Mouse (Mus musculus) E14TG2a.4 (cell line): Measurements from ENCODE around the gene Crym.
A peak's percentile ranks its signal among the peaks of the same experiment; 100 is the strongest.

Experiments used
- H3K27me3 ChIP-seq: 2 replicates; pipeline ENCODE4 v1.6.1; 2014; ENCODE audit warnings: low read length, control low read depth; ENCODE audit not compliant: insufficient read depth
- H3K36me3 ChIP-seq: 2 replicates; pipeline ENCODE4 v1.6.1; 2014; ENCODE audit warnings: low read length, control low read depth; ENCODE audit not compliant: insufficient read depth
- H3K4me1 ChIP-seq: replicated peaks from 2 replicates; pipeline ENCODE4 v1.6.1; 2014; ENCODE audit warnings: low read depth, low read length, control low read depth
- H3K4me3 ChIP-seq: replicated peaks from 2 replicates; pipeline ENCODE4 v1.5.1; 2014; ENCODE audit warnings: mild to moderate bottlenecking, low read length
- H3K9me3 ChIP-seq: 2 replicates; pipeline ENCODE4 v1.6.1; 2014; ENCODE audit warnings: low read length, control low read depth
- CTCF ChIP-seq: conservative IDR thresholded peaks from 2 replicates; pipeline ENCODE4 v1.5.1; 2014; ENCODE audit warnings: low read length
- NANOG ChIP-seq: IDR thresholded peaks from 2 replicates; pipeline ENCODE4 v1.6.1; 2014; ENCODE audit warnings: borderline replicate concordance, low read length, mixed read lengths
- POU5F1 ChIP-seq: IDR thresholded peaks from 2 replicates; pipeline ENCODE4 v1.6.1; 2014; ENCODE audit warnings: low read length, borderline replicate concordance

Gene Crym

DNA sequence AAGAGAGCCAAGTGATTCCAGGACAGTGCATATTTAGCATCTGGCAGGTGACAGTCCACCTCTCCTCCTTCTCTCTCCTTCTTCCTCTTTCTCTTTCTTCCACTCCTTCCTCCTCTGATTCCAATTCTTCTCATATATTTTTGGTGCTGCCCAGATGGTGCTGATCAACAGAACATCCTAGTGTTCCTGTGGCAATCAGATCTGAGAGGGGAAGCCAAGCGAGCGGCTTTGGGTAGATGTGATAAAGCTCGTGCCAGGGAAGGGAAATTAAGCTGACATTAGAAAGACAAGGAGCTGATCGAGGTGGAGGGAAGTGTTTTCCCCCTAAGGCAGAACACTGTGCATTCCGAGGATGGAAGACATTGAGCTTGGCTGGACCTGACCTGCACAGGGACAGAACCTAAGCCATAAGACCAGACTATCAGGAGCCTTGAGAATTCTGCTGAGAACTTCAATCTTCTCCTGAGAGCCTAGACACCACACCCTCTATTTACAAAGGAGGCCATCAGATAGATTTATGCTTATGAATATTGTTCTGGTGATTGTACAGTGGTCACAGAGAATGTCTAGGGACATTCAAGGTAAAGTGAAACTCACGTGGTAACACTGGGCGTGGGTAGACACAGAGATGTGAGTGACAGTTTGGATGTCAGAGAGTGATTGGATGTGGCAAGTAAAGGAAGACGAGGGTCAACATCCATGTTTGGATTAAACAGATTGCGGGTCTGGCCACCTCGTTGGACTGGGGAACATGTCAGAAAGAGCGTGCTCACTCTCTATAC, 27.0 kb downstream of the Crym start:
- H3K36me3 ChIP-seq: no peaks in the 10 kb centered on the region
- H3K4me1 ChIP-seq: no peaks in the 10 kb centered on the region
- no peaks in the 10 kb centered on the region for H3K9me3 ChIP-seq
- no peak overlapping the region for H3K4me3 ChIP-seq
- no peak for TF ChIP-seq POU5F1
- TF ChIP-seq NANOG: no peak
- H3K27me3 ChIP-seq: no peaks in the 10 kb centered on the region

DNA sequence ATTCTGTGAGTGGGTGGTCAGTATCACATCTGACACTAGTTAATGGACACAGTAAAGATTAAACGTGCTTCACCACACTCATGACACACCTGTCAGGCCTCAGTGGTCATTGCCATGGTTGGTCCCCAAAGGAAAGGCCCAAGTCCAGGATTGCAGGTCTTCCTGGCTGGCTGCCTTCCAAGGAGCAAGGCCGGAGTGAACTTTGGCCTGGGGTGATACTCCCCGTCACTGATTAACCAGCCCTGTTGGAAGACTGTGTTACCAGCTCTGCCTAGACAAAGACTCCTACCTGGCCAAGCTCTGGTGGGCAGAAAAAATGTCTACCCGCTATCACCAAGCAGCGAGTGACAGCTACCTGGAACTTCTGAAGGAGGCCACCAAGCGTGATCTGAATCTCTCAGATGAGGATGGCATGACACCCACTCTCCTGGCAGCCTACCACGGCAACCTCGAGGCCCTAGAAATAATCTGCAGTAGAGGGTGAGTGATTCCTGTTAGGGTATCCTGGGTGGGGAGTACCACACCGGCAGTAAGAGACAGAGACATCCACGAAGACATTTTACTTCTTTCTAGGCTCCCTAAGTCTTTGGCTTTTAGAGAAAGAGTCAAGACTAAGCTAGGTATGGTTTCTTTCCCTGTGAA, 28.2 kb downstream of the Crym start, which contains the start of gene Anks4b:
Anks4b (plus strand) TSS at position 256 of the 642 bp plus-strand sequence.
- Histone ChIP-seq H3K9me3 (no peaks in the 10 kb centered on the region), H3K4me1 (no peaks in the 10 kb centered on the region), H3K27me3 (no peaks in the 10 kb centered on the region), H3K36me3 (no peaks in the 10 kb centered on the region), H3K4me3 (no peak within 1 kb of the TSS)
- TF ChIP-seq NANOG (no peak), CTCF (no peak)

DNA sequence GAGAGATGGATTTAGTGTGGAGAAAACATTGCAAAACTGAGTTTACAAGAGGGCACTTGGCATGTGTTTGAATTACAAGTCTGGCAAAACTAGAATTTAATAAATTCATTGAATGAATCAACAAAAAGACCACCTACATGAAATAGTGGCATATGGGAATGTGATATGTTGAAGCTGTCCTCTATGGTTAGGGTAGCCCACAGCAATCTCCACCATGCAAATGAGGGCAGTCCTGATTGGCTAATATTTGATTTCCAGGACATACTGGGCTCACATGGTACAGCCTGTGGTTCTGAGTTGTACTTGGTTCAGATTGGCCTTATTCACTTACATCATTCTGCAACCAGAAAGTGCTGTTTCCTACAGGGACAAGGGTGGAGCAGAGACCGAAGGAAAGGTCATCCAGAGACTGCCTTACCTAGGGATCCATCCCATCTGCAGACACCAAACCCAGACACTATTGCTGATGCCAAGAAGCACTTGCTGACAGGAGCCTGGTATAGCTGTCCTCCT, 29.7 kb downstream of the Crym start:
- Histone ChIP-seq H3K27me3 (no peaks in the 10 kb centered on the region), H3K4me3 (no peak overlapping the region), H3K4me1 (no peaks in the 10 kb centered on the region), H3K9me3 (no peaks in the 10 kb centered on the region), H3K36me3 (no peaks in the 10 kb centered on the region)
- no peak for TF ChIP-seq CTCF

DNA sequence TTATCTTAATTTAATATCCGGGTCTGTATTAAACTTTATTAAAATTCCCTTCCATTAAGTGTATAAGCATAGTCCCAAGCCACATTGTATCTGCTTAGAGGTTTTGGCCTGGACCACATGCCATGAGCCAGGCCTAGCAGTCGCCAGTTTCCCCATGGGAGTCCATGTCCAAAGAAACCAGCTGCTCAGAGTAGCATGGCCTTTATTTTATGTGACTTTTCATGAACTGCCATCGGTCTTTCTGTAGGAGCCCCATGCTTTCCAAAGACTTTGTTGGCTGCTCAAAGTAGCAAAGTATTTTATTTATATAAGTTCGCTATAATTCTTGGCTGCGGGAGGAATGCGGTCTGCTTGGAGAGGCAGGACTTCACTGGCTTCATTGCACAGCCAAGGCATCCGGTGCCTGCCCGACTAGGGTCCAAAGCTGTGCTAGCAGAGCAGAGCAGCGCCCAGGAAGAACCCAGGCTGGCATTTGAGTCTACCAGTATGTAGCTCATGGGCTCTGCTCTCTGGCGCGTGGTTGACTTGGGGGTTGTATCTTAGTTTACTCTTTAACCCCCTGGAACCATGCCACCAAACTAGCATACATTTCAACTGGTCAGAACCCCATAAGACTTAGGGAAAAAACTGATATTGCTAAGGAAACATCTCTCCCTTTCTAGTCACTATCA, 38.2 kb downstream of the Crym start:
- H3K27me3 ChIP-seq: no peaks in the 10 kb centered on the region
- no peak for TF ChIP-seq NANOG
- no peak for TF ChIP-seq POU5F1
- TF ChIP-seq CTCF: no peak
- peaks cover 7% of the 10 kb centered on the region for H3K4me1 ChIP-seq
- H3K36me3 ChIP-seq: no peaks in the 10 kb centered on the region
- peaks cover 11% of the 10 kb centered on the region for H3K9me3 ChIP-seq
- H3K4me3 ChIP-seq: no peak overlapping the region

DNA sequence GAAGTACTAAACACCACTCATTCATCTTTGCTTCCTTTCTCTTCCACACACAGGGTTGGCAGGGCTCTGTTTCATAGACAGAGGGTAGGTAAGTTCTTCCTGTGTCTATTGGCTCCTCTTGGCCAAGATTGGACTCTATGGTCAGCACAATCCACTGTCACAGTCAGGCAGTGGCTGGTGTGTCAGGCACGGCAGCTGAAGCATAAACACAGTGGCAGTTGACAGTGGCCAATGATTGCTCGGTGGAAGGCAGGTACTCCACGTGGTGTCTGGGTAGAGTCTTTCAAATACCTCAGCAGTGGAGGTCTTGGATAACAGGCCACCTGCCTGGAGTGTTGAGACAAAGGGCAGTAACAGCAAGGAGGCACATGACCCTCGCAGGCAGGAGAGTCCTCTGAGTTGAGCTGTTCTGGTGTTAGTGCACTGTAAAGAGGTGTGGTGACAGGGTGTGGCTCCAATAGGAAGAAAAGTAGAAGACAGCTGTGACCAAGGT, 43.7 kb downstream of the Crym start:
- Histone ChIP-seq H3K27me3 (no peaks in the 10 kb centered on the region), H3K9me3 (peaks cover 45% of the 10 kb centered on the region), H3K4me1 (peaks cover 24% of the 10 kb centered on the region), H3K4me3 (no peak overlapping the region), H3K36me3 (no peaks in the 10 kb centered on the region)
- TF ChIP-seq POU5F1 (no peak), CTCF (no peak), NANOG (peak; percentile 15; the same call in 1 of the 2 replicates)

DNA sequence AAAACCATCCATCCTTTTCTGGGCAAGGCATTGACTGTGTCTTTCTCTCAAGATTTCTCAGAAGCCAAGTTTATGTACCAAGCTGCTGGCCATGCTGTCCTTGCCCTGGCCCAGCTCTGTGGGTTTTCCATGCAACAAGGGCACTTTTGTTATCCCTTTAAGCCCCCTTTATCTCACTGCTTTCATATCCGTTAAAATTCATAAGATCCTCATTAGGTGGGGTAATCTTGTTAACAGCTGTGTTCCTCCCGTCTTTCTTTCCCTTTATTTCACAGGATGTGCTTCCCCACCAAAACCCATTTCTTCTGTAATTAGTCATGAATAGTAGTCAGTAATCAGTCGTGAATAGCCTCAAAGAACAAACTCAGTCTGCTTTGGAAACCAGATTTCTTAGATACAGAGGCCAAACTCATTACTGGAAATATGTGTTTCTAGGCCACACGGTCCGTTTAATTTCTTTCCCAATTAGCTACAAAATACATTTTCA, 44.3 kb downstream of the Crym start:
- Histone ChIP-seq H3K4me1 (peaks cover 24% of the 10 kb centered on the region), H3K4me3 (no peak overlapping the region), H3K27me3 (no peaks in the 10 kb centered on the region), H3K36me3 (no peaks in the 10 kb centered on the region), H3K9me3 (peaks cover 45% of the 10 kb centered on the region)
- no peak for TF ChIP-seq NANOG
- TF ChIP-seq POU5F1: no peak
- no peak for TF ChIP-seq CTCF

DNA sequence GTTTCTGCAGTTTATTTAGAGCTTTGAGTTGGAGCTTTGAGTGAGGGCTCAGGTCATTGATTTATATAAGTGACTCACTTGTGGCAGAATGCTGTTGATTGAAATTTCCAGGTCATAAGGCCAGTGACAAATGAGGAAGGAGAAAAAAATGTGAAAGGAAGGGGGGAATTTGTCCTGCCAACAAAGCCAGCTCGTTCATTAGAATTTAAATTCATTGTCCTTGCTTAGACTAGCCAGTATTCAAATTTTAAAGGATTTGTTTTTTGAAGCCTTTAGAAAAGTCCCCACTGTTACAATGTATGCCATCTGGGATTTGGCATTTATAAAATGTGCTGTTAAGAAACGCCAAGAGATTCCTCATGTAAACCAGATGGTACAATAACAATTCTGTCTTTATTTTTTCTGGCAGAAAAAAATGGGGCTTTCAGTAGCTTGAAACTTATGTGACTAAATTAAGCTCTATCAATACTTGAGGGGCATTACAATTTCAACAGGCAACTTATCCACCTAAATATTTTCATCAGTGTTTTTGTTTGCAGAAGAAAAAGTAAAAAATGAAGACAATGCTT, 45.0 kb downstream of the Crym start:
- Histone ChIP-seq H3K9me3 (peaks cover 45% of the 10 kb centered on the region), H3K36me3 (no peaks in the 10 kb centered on the region), H3K4me1 (peaks cover 24% of the 10 kb centered on the region), H3K4me3 (no peak overlapping the region), H3K27me3 (no peaks in the 10 kb centered on the region)
- no peak for TF ChIP-seq NANOG
- TF ChIP-seq CTCF: no peak
- TF ChIP-seq POU5F1: no peak

DNA sequence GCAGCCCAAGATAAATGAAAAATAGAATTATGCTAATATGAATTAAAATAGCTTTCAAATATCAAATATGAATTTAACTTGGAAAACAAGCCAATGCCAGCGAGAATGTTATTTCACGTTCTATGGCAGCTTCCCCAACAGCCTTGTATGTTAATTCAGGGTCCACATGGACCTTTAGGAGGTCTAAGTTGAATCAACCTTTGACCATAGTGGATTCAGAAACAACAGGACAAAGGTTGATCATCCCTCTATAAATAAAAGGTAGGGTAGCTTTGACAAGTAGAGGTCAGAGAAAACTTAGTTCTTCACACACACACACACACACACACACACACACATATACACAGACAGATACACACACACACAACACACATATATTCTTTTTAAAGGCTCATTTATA, 51.0 kb downstream of the Crym start:
- Histone ChIP-seq H3K4me1 (no peaks in the 10 kb centered on the region), H3K9me3 (peaks cover 21% of the 10 kb centered on the region), H3K36me3 (no peaks in the 10 kb centered on the region), H3K27me3 (no peaks in the 10 kb centered on the region), H3K4me3 (no peak overlapping the region)
- no peak for TF ChIP-seq NANOG
- no peak for TF ChIP-seq POU5F1
- no peak for TF ChIP-seq CTCF
